Mouse (Mus musculus): Measurements from ENCODE around the gene Cacna2d2. TPM values are rescaled to one million over a fixed set of nuclear protein-coding genes. Genes with fewer than 3 reads are reported as not detected.
A peak's percentile ranks its signal among the peaks of the same experiment; 100 is the strongest.

Gene Cacna2d2
- polyA plus RNA-seq, 1 experiment: 5.3 TPM

GRCm38 (mm10) chr9:107566041-107566709 is 166.8 kb downstream of the Cacna2d2 start:
- Histone ChIP-seq H3K4me3 (ENCODE audit: low read depth, low read length) (peak overlapping the region; percentile 42), H3K27ac (ENCODE audit: insufficient read depth, low read depth, low read length) (peak overlapping the region; percentile 99), H3K4me1 (ENCODE audit: control insufficient read depth, insufficient read depth, insufficient read length, low read length) (peaks cover 32% of the 10 kb centered on the region), H3K27me3 (ENCODE audit: control insufficient read depth, insufficient read depth, low read length) (no peaks in the 10 kb centered on the region), H3K36me3 (ENCODE audit: control insufficient read depth, insufficient read depth, low read length) (peaks cover 19% of the 10 kb centered on the region)
- TF ChIP-seq POLR2A (IDR thresholded peaks at IDR 0.05; ENCODE audit: low read depth, low read length): peak; percentile 37; the same call in 1 of the 2 replicates
- TF ChIP-seq CTCF (IDR thresholded peaks at IDR 0.05; ENCODE audit: extremely low read depth, insufficient read length, insufficient replicate concordance, low read depth, low read length): peak; percentile 85; the same call in 1 of the 2 replicates
- 10% methylated on average over 15 of the region's 15 CpGs for WGBS

- WGBS: 19% methylated on average over 3 of the region's 3 CpGs
- TF ChIP-seq POLR2A (IDR thresholded peaks at IDR 0.05; ENCODE audit: low read depth, low read length) (peak; percentile 45; the same call in 1 of the 2 replicates), CTCF (IDR thresholded peaks at IDR 0.05; ENCODE audit: extremely low read depth, insufficient read length, insufficient replicate concordance, low read depth, low read length) (peak; percentile 47; the same call in 1 of the 2 replicates)
- Histone ChIP-seq H3K27ac (ENCODE audit: insufficient read depth, low read depth, low read length) (peak overlapping the region; percentile 99), H3K4me1 (ENCODE audit: control insufficient read depth, insufficient read depth, insufficient read length, low read length) (peaks cover 35% of the 10 kb centered on the region), H3K27me3 (ENCODE audit: control insufficient read depth, insufficient read depth, low read length) (no peaks in the 10 kb centered on the region), H3K4me3 (ENCODE audit: low read depth, low read length) (peak overlapping the region; percentile 89), H3K36me3 (ENCODE audit: control insufficient read depth, insufficient read depth, low read length) (peaks cover 12% of the 10 kb centered on the region)
Observed at GRCm38 (mm10) chr9:107566855-107567254, 167.4 kb downstream of the Cacna2d2 start.

GRCm38 (mm10) chr9:107567702-107568319 is 168.4 kb downstream of the Cacna2d2 start, which contains the start of gene Hyal2:
TSS of gene Hyal2 (plus strand) at chr9:107567945.
- Histone ChIP-seq H3K36me3 (ENCODE audit: control insufficient read depth, insufficient read depth, low read length) (peaks cover 15% of the 10 kb centered on the region), H3K4me3 (ENCODE audit: low read depth, low read length) (peak within 1 kb of the TSS; percentile 89), H3K27me3 (ENCODE audit: control insufficient read depth, insufficient read depth, low read length) (no peaks in the 10 kb centered on the region), H3K27ac (ENCODE audit: insufficient read depth, low read depth, low read length) (peak within 1 kb of the TSS; percentile 99), H3K4me1 (ENCODE audit: control insufficient read depth, insufficient read depth, insufficient read length, low read length) (peaks cover 39% of the 10 kb centered on the region)
- TF ChIP-seq CTCF (IDR thresholded peaks at IDR 0.05; ENCODE audit: extremely low read depth, insufficient read length, insufficient replicate concordance, low read depth, low read length) (no peak), POLR2A (IDR thresholded peaks at IDR 0.05; ENCODE audit: low read depth, low read length) (peak; percentile 31; the same call in 1 of the 2 replicates)
- WGBS: 13% methylated on average over 18 of the region's 18 CpGs

- H3K27me3 ChIP-seq (ENCODE audit: control insufficient read depth, insufficient read depth, low read length): no peaks in the 10 kb centered on the region
- peak overlapping the region; percentile 89 for H3K4me3 ChIP-seq (ENCODE audit: low read depth, low read length)
- H3K27ac ChIP-seq (ENCODE audit: insufficient read depth, low read depth, low read length): peak overlapping the region; percentile 99
- H3K36me3 ChIP-seq (ENCODE audit: control insufficient read depth, insufficient read depth, low read length): peaks cover 20% of the 10 kb centered on the region
- H3K4me1 ChIP-seq (ENCODE audit: control insufficient read depth, insufficient read depth, insufficient read length, low read length): peaks cover 39% of the 10 kb centered on the region
- TF ChIP-seq POLR2A (IDR thresholded peaks at IDR 0.05; ENCODE audit: low read depth, low read length) (no peak; the same call in 1 of the 2 replicates), CTCF (IDR thresholded peaks at IDR 0.05; ENCODE audit: extremely low read depth, insufficient read length, insufficient replicate concordance, low read depth, low read length) (no peak)
- under 1% methylated on average over 41 of the region's 41 CpGs for WGBS
Observed at GRCm38 (mm10) chr9:107568331-107569261, 169.2 kb downstream of the Cacna2d2 start.

- peak overlapping the region; percentile 99 for H3K27ac ChIP-seq (ENCODE audit: insufficient read depth, low read depth, low read length)
- no peaks in the 10 kb centered on the region for H3K27me3 ChIP-seq (ENCODE audit: control insufficient read depth, insufficient read depth, low read length)
- peak overlapping the region; percentile 89 for H3K4me3 ChIP-seq (ENCODE audit: low read depth, low read length)
- under 1% methylated on average over 23 of the region's 23 CpGs for WGBS
- TF ChIP-seq POLR2A (IDR thresholded peaks at IDR 0.05; ENCODE audit: low read depth, low read length): no peak
- no peak for TF ChIP-seq CTCF (IDR thresholded peaks at IDR 0.05; ENCODE audit: extremely low read depth, insufficient read length, insufficient replicate concordance, low read depth, low read length)
- H3K4me1 ChIP-seq (ENCODE audit: control insufficient read depth, insufficient read depth, insufficient read length, low read length): peaks cover 33% of the 10 kb centered on the region
- H3K36me3 ChIP-seq (ENCODE audit: control insufficient read depth, insufficient read depth, low read length): peaks cover 20% of the 10 kb centered on the region
Observed at GRCm38 (mm10) chr9:107569270-107569669, 169.9 kb downstream of the Cacna2d2 start.

GRCm38 (mm10) chr9:107570016-107570415 is 170.6 kb downstream of the Cacna2d2 start:
- peaks cover 34% of the 10 kb centered on the region for H3K4me1 ChIP-seq (ENCODE audit: control insufficient read depth, insufficient read depth, insufficient read length, low read length)
- no peaks in the 10 kb centered on the region for H3K27me3 ChIP-seq (ENCODE audit: control insufficient read depth, insufficient read depth, low read length)
- H3K36me3 ChIP-seq (ENCODE audit: control insufficient read depth, insufficient read depth, low read length): peaks cover 16% of the 10 kb centered on the region
- peak overlapping the region; percentile 89 for H3K4me3 ChIP-seq (ENCODE audit: low read depth, low read length)
- H3K27ac ChIP-seq (ENCODE audit: insufficient read depth, low read depth, low read length): peak overlapping the region; percentile 99
- WGBS: 36% methylated on average over 13 of the region's 13 CpGs
- TF ChIP-seq CTCF (IDR thresholded peaks at IDR 0.05; ENCODE audit: extremely low read depth, insufficient read length, insufficient replicate concordance, low read depth, low read length) (no peak), POLR2A (IDR thresholded peaks at IDR 0.05; ENCODE audit: low read depth, low read length) (no peak)

Measured in small intestine, adult 2 months (tissue).